Comparison of ENCODE assay signal across 8 mouse cellular contexts in the genomic region with DNA sequence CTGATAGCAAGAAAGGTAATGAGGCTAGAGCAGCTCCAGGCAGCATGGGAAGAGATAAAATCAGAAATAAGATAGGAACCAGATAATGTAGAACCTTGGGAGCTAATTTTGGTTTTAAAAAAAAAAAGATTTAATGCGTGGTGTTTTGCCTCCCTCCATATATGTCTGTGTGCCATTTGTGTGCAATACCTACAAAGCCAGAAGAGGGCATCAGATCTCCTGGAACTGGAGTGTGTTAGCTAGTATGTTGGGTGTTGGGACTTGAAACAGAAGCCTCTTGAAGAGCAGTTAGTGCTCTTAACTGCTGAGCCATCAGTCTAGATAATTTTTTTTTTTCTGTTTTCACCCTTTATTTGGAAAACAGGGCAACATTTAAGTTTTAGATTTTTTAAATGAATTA. TPM values are rescaled to one million over a fixed set of nuclear protein-coding genes. Genes with fewer than 3 reads are reported as not detected.
A peak's percentile ranks its signal among the peaks of the same experiment; 100 is the strongest.
DNase-seq lines count a peak whose midpoint lies in the region.

No protein-coding gene starts in this region.

- DNase-seq in adrenal gland, adult (ENCODE audit: inconsistent age in 2 of 2, low spot score in 1 of 2) = peak; percentile 48 to 85
- DNase-seq in adrenal gland, adult 8-10 months = no peak
- peak; percentile 55 for DNase-seq in ovary, postnatal 14 days (ENCODE audit: low spot score)
- DNase-seq in ovary, adult 18-20 months (ENCODE audit: low spot score) = no peak
- DNase-seq in embryo, embryonic 9.5 days (ENCODE audit: extremely low spot score) = peak; percentile 50
- DNase-seq in kidney, postnatal 4 days = peak; percentile 27 to 62
- DNase-seq in lung, postnatal 14 days = peak; percentile 70
- peak; percentile 61 for DNase-seq in telencephalon, adult 2 months (ENCODE audit: low read depth, low spot score)

RNA-seq across cellular contexts. Expression of a gene that starts 4.3 kb away (rescaled TPM):
- 100 to 1,000 TPM; 141 to 189 (median 156) TPM for total RNA-seq in adrenal gland, adult 8-10 months (2022)

RNA-seq across cellular contexts. Expression of a gene that starts 17.0 kb away (rescaled TPM):
- total RNA-seq in adrenal gland, adult 8-10 months (2022) = 100 to 1,000 TPM in 3 of 4 experiments, 10 to 100 TPM in 1; 99.8 to 153 (median 120) TPM

Comparison
In these comparisons a context has a peak if more than half of its experiments do, and no peak if none do; other contexts are left out.
1. DNase-seq: peak in adrenal gland, adult (2 of 2), ovary, postnatal 14 days (single experiment), embryo, embryonic 9.5 days (single experiment), kidney, postnatal 4 days (2 of 2), lung, postnatal 14 days (single experiment) and telencephalon, adult 2 months (single experiment); none in adrenal gland, adult 8-10 months (single experiment) and ovary, adult 18-20 months (single experiment).